Mouse (Mus musculus) forebrain, embryonic 11.5 days (tissue): ENCODE results near the gene Brwd3. TPM values are rescaled to one million over a fixed set of nuclear protein-coding genes. Genes with fewer than 3 reads are reported as not detected.

Experiments used
- ATAC-seq: fragments of 200-750 bp; cut with Nextera tagmentation; replicated peaks from 2 replicates; pipeline ENCODE4 v1.8.0; 2017; ENCODE audit warnings: moderate TSS enrichment; ENCODE audit not compliant: low FRiP score
- DNase-seq: peaks from one replicate; pipeline ENCODE4 v3.0.0-alpha.2; 2017; ENCODE audit warnings: low spot score
- H3K27ac ChIP-seq: fragments of 300-500 bp; sonication (generic); 2 replicates; pipeline ENCODE4 v1.5.1; 2014; ENCODE audit warnings: low read depth, low read length
- H3K27me3 ChIP-seq: fragments of 300-500 bp; sonication (generic); 2 replicates; pipeline ENCODE4 v1.6.1; 2014; ENCODE audit warnings: mild to moderate bottlenecking, low read length, mixed read lengths; ENCODE audit not compliant: control insufficient read depth, insufficient read depth
- H3K36me3 ChIP-seq: fragments of 300-500 bp; sonication (generic); 2 replicates; pipeline ENCODE4 v1.6.1; 2014; ENCODE audit warnings: mild to moderate bottlenecking, low read length, moderate library complexity, mixed read lengths; ENCODE audit not compliant: control insufficient read depth, insufficient read depth
- H3K4me1 ChIP-seq: fragments of 300-500 bp; sonication (generic); replicated peaks from 2 replicates; pipeline ENCODE4 v1.6.1; 2014; ENCODE audit warnings: low read length, mixed read lengths; ENCODE audit not compliant: control insufficient read depth, insufficient read depth
- H3K4me2 ChIP-seq: fragments of 300-500 bp; sonication (generic); 2 replicates; pipeline ENCODE4 v1.6.1; 2014; ENCODE audit warnings: low read depth, mild to moderate bottlenecking, low read length, moderate library complexity, mixed read lengths; ENCODE audit not compliant: severe bottlenecking
- H3K4me3 ChIP-seq: fragments of 300-500 bp; sonication (generic); 2 replicates; pipeline ENCODE4 v1.5.1; 2014; ENCODE audit warnings: low read depth, low read length
- H3K9ac ChIP-seq: fragments of 300-500 bp; sonication (generic); 2 replicates; pipeline ENCODE4 v1.6.1; 2014; ENCODE audit warnings: low read length
- H3K9me3 ChIP-seq: fragments of 300-500 bp; sonication (generic); 2 replicates; pipeline ENCODE4 v1.6.1; 2016; ENCODE audit warnings: low read length, mixed read lengths; ENCODE audit not compliant: control insufficient read depth
- WGBS: fragments of 180-500 bp; shearing (Covaris S2); extraction: QIAGEN DNeasy Blood & Tissue Kit; methylation state at CpG from one replicate; pipeline ENCODE4 v1.1.7; 2014; 5-methylcytosine and 5-hydroxymethylcytosine counted together
- polyA plus RNA-seq: library from polyadenylated mRNA; unstranded; fragments of >200 nt; fragmentation: Nextera tagmentation; extraction: Ambion mirVana; gene quantifications from 2 replicates; pipeline ENCODE4 v1.2.1, GENCODE M21; 2014

Brwd3 gene
- polyA plus RNA-seq, 1 experiment from 2014 or later, result 4.9 TPM

DNA sequence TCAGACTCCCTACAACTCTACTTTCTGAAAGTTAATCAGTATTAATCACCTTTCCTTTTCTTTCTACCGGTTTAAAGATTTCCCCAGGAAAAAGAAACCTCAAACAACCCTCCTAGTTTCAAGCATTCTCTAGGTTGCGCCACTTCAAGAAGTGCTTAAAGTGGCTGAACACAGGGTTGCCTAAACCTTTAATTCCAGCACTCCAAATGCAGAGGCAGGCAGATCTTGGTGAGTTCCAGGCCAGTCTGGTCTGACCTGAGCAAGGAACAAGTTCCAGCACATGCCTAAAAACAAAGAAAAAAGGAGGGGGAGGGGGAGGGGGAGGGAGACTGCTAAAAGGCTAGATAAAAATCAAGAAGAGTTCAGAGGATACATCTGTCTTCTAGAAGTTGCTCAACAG, 6.1 kb downstream of the Brwd3 start:
- no peak overlapping the region for H3K27ac ChIP-seq
- H3K4me3 ChIP-seq, result no peak overlapping the region
- H3K36me3 ChIP-seq, result no peaks in the 10 kb centered on the region
- H3K4me1 ChIP-seq, result no peaks in the 10 kb centered on the region
- no peak overlapping the region for H3K9ac ChIP-seq
- no peak for ATAC-seq
- no peak overlapping the region for H3K4me2 ChIP-seq
- 63% methylated on average over 2 of the region's 2 CpGs for WGBS
- H3K9me3 ChIP-seq, result no peaks in the 10 kb centered on the region
- no peaks in the 10 kb centered on the region for H3K27me3 ChIP-seq
- no peak for DNase-seq

DNA sequence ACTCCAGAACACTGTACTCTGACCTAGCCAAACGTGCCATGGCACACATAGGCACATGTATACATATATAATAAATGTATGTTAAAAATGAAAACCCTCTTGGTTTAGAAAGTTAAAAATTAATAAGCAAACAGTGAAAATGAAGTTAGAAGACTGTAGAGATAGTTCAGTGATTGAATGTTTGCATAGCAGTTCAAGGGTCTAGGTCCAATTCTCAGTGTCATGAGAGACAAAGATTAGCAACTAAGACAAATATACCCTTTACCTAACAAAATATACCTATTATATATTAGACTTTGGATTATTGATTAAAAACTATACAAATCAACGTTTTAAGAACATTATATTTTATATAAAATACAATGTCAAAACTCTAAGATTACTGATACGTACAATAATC, 36.9 kb downstream of the Brwd3 start:
- Histone ChIP-seq H3K4me2 (no peak overlapping the region), H3K4me1 (no peaks in the 10 kb centered on the region), H3K9ac (no peak overlapping the region), H3K4me3 (no peak overlapping the region), H3K27ac (no peak overlapping the region), H3K36me3 (no peaks in the 10 kb centered on the region), H3K9me3 (no peaks in the 10 kb centered on the region), H3K27me3 (no peaks in the 10 kb centered on the region)
- no peak for ATAC-seq
- no peak for DNase-seq
- WGBS, result 74% methylated on average over 3 of the region's 3 CpGs

DNA sequence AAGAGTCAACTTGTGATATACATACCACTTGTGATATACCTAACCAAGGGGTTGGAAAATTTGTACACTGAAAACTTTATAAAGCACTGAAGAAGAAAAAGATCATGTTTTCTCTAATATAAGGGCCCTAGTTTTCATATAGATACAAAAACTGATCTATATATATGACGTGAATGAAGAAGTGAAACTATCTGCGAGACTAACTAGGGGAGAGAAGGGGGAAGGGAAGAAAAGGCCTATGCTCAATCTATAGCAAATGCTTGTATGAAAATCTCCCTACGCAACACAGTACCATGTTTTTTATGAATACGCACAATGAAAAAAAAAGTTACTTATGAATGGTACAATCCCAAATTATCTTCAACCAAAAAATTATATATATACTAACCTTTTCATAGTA, 50.4 kb downstream of the Brwd3 start:
- Histone ChIP-seq H3K9ac (no peak overlapping the region), H3K36me3 (no peaks in the 10 kb centered on the region), H3K9me3 (no peaks in the 10 kb centered on the region), H3K4me1 (no peaks in the 10 kb centered on the region), H3K4me2 (no peak overlapping the region), H3K27ac (no peak overlapping the region), H3K4me3 (no peak overlapping the region), H3K27me3 (no peaks in the 10 kb centered on the region)
- 94% methylated on average over 4 of the region's 4 CpGs for WGBS
- ATAC-seq (no peak), DNase-seq (no peak)

DNA sequence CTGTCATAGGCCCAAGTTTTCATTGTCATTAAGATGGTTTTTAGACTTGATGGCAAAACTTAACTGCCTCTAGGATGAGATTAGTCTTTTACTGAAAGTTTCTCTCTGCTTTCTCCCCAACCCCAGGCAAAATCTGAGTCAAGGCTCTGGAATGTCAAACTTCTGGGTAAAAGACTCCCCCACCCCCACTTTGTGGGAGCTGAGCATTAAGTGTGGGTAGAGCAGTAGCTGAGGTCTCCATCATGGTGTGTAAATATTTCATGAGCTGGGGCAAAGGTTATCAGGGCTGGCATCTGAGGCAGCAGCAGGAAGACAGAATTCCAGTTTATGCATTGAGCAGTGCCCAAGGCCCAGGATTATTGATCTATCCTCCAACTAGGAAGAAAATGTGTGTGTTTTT, 102.4 kb downstream of the Brwd3 start:
- H3K27me3 ChIP-seq, result no peaks in the 10 kb centered on the region
- no peak for ATAC-seq
- no peaks in the 10 kb centered on the region for H3K4me1 ChIP-seq
- no peak overlapping the region for H3K27ac ChIP-seq
- H3K36me3 ChIP-seq, result no peaks in the 10 kb centered on the region
- no peak overlapping the region for H3K4me2 ChIP-seq
- H3K9ac ChIP-seq, result no peak overlapping the region
- no peak for DNase-seq
- H3K4me3 ChIP-seq, result no peak overlapping the region
- H3K9me3 ChIP-seq, result no peaks in the 10 kb centered on the region

DNA sequence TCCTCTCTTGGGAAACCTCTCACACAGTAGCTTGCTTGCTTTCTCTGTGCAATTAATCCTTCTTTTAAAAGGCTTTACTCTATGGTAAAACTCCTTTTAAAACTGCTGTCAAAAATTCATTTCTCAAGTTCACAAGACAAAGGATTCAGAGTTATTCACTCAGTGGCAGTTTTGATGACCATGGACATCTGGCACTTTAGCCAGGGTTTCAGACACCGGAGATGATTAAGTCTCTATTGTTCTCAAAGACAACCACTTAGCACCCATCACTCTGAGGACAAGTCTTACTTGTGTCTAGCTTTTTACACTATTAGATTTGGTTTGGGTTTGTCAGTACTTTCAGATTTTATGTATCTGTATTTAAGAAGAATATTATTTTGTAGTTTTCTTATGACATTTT, 104.6 kb downstream of the Brwd3 start:
- Histone ChIP-seq H3K4me3 (no peak overlapping the region), H3K27ac (no peak overlapping the region), H3K4me2 (no peak overlapping the region), H3K27me3 (no peaks in the 10 kb centered on the region), H3K4me1 (no peaks in the 10 kb centered on the region), H3K9ac (no peak overlapping the region), H3K9me3 (no peaks in the 10 kb centered on the region), H3K36me3 (no peaks in the 10 kb centered on the region)
- ATAC-seq (no peak), DNase-seq (no peak)
- 49% methylated on average over 1 of the region's 1 CpGs for WGBS

DNA sequence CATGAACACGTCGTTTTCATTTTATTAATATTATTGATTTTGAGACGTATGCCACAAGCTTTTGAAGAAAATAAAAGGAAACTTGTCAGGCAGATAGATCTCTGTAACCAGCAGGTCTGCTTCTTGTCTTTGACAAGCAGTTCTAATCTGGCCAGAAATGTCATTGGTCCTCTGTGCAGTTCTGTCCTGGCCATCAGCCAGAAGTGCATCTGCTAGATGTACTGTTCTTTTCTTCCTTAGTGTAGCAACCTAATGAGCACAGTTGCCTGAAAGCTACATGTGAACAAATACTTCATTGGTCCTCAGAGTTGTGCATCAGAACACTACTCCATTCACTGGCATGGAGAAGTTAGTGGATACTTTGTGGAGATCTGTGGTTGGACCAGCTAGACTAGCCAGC, 105.1 kb downstream of the Brwd3 start:
- ATAC-seq, result no peak

DNA sequence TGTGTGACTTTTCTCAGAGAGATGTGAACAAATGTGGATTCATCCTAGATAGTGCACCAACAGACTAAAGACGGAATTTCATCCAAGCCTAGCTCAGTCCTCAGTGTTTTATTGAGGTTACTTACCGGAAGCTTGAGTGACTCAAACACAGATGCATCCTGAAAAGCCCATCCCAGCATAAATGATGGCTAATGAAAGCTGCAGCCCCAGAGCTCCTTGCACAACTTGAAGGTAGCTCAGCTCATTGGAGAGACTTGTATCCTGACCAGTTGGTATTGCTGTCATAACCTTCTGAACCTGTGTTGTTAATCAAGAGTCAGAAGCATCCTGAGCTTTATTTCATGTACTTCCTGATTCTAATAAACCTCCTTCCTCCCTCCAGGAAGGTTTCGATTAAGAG, 105.8 kb downstream of the Brwd3 start:
- no peaks in the 10 kb centered on the region for H3K4me1 ChIP-seq
- H3K27me3 ChIP-seq, result no peaks in the 10 kb centered on the region
- H3K4me2 ChIP-seq, result no peak overlapping the region
- H3K27ac ChIP-seq, result no peak overlapping the region
- H3K9ac ChIP-seq, result no peak overlapping the region
- no peaks in the 10 kb centered on the region for H3K36me3 ChIP-seq
- H3K4me3 ChIP-seq, result no peak overlapping the region
- DNase-seq (no peak), ATAC-seq (no peak)
- 91% methylated on average over 3 of the region's 3 CpGs for WGBS
- no peaks in the 10 kb centered on the region for H3K9me3 ChIP-seq

More for the DNA sequence above, 105.1 kb downstream of the Brwd3 start:
- H3K4me1 ChIP-seq, result no peaks in the 10 kb centered on the region
- no peak overlapping the region for H3K4me2 ChIP-seq
- 85% methylated on average over 3 of the region's 3 CpGs for WGBS
- no peak overlapping the region for H3K27ac ChIP-seq
- no peak for DNase-seq
- no peaks in the 10 kb centered on the region for H3K36me3 ChIP-seq
- no peak overlapping the region for H3K9ac ChIP-seq
- H3K9me3 ChIP-seq, result no peaks in the 10 kb centered on the region
- H3K4me3 ChIP-seq, result no peak overlapping the region
- no peaks in the 10 kb centered on the region for H3K27me3 ChIP-seq

DNA sequence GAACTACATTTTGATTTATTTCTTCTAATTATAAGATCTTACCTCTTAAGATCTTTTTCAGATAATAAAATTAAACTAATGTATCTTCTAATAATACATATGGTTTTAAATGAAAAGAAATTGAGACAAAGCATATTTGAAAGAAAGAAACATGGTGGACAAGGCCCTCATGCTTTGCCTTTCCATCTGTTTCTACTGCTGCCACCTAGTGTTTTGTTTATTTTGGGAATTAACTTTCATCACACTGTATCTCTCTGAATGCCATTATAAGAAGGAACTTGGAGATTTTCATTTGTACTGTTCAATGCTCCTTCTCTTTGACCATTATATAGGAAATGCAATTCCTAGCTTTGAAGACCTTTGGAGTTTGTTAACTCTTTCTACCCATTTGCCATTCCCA, 109.9 kb downstream of the Brwd3 start:
- H3K9ac ChIP-seq, result no peak overlapping the region
- H3K27me3 ChIP-seq, result no peaks in the 10 kb centered on the region
- no peak for DNase-seq
- no peak for ATAC-seq
- no peak overlapping the region for H3K27ac ChIP-seq
- H3K4me3 ChIP-seq, result no peak overlapping the region
- H3K9me3 ChIP-seq, result no peaks in the 10 kb centered on the region
- no peaks in the 10 kb centered on the region for H3K4me1 ChIP-seq
- no peak overlapping the region for H3K4me2 ChIP-seq
- no peaks in the 10 kb centered on the region for H3K36me3 ChIP-seq

DNA sequence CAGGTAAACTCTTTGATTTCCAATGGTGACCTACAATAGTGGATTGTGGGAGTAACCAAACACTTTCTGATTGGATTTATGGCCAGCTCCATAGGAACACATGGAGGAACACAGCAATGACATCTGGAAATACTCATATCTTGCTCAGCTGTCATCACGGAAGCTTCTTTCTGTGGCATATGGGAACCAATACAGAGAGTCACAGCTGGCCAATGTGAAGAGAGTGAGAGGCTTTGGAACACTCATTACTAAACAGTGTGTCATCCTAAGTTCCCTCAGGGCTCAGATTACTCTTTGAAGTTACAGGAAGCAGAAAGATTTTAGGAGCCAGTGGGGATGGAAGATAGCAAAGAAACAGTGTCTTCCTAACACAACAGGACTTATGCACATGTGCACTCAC, 111.7 kb downstream of the Brwd3 start:
- H3K4me2 ChIP-seq, result no peak overlapping the region
- no peak overlapping the region for H3K27ac ChIP-seq
- H3K9ac ChIP-seq, result no peak overlapping the region
- H3K4me3 ChIP-seq, result no peak overlapping the region
- H3K36me3 ChIP-seq, result no peaks in the 10 kb centered on the region
- no peaks in the 10 kb centered on the region for H3K4me1 ChIP-seq
- 100% methylated on average over 1 of the region's 1 CpGs for WGBS
- ATAC-seq, result no peak
- no peaks in the 10 kb centered on the region for H3K27me3 ChIP-seq
- DNase-seq, result no peak
- H3K9me3 ChIP-seq, result no peaks in the 10 kb centered on the region
